Mouse (Mus musculus): ENCODE measurements at regions not wholly inside any gene's neighbourhood (a gene's known extent, or its start where the extent isn't known, plus 50 kb on each side); places are given as distances from the start of the nearest gene placed in this dataset.

DNA sequence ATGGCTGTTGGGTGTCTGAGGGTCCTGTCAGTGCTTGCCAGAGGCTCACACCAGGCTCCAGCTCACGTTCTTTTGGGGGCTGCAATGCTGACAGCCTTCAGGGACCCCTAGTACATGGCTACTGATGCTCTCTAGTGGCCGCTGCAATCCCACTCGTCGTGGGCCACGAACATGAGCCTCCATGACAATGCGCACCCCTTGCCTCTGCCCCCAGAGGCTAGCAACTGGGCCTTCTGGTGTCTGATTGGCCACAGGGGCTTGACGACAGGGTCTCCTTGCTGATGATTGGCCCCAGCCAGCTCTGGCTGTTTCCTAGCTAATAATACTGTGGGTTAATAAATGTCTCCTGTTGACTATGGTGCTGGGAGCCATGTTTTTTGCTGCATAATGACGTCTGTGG lies 61.1 kb downstream of the Rtl1 start:
- Histone ChIP-seq H3K27me3 (no peaks in the 10 kb centered on the region), H3K4me2 (replicated peaks) (no peak overlapping the region), H3K4me1 (peaks cover 9% of the 10 kb centered on the region), H3K9ac (no peak overlapping the region), H3K27ac (replicated peaks) (peak overlapping the region; percentile 61), H3K9me3 (replicated peaks) (peaks cover 30% of the 10 kb centered on the region), H3K4me3 (replicated peaks) (no peak overlapping the region), H3K36me3 (no peaks in the 10 kb centered on the region)
- 74% methylated on average over 8 of the region's 8 CpGs for WGBS
- no peak for ATAC-seq (ENCODE audit: insufficient number of reproducible peaks, low FRiP score, low TSS enrichment, low read depth)

DNA sequence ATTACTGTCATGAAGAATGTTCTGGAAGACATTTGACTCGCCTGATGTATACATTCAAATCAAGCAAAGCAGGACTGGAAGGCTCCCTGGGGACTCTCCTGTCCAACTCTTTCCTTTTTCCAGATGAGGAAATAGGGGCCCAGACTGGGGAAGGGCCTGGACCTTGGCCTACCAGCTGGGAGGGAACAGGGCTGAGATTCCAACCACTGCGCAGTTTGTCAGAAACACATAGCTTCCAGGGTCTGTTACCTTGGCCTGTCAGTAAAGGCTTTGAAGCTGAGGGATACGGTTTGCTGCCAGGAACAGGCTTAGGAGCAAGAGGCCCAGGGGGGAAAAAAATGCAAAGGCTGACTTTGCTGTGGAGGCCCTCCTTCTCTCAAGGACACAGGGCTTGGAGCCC lies 61.5 kb downstream of the Rtl1 start:
- H3K27ac ChIP-seq (replicated peaks) = peak overlapping the region; percentile 61
- H3K27me3 ChIP-seq = no peaks in the 10 kb centered on the region
- peaks cover 30% of the 10 kb centered on the region for H3K9me3 ChIP-seq (replicated peaks)

DNA sequence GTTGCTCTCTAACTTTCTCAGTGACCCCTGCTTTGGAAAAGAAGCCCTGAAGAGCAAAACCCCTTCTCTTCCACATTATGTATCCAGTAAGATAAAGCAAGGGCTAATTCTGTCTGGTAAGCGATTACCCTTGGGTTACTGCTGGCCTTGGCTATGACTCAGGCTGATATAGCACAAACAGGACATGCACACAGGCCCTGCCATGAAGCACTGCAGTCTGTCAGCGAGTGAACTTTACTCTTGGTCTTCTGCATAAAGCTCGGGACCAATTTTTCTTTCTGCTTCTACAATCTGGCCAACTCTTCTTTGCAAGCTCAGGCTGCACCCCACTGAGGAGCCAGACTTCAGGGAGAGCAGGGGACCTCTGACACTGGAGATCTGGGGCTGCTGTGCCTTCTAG lies 63.6 kb downstream of the Rtl1 start:
- no peak for ATAC-seq (ENCODE audit: insufficient number of reproducible peaks, low FRiP score, low TSS enrichment, low read depth)
- Histone ChIP-seq H3K9me3 (replicated peaks) (peaks cover 25% of the 10 kb centered on the region), H3K27me3 (no peaks in the 10 kb centered on the region), H3K4me1 (peaks cover 17% of the 10 kb centered on the region), H3K27ac (replicated peaks) (no peak overlapping the region), H3K4me2 (replicated peaks) (no peak overlapping the region), H3K36me3 (no peaks in the 10 kb centered on the region), H3K4me3 (replicated peaks) (no peak overlapping the region), H3K9ac (no peak overlapping the region)
- 85% methylated on average over 3 of the region's 3 CpGs for WGBS

More for the DNA sequence above, 61.5 kb downstream of the Rtl1 start:
- ATAC-seq (ENCODE audit: insufficient number of reproducible peaks, low FRiP score, low TSS enrichment, low read depth) = no peak
- Histone ChIP-seq H3K4me3 (replicated peaks) (no peak overlapping the region), H3K36me3 (no peaks in the 10 kb centered on the region), H3K9ac (no peak overlapping the region), H3K4me2 (replicated peaks) (no peak overlapping the region), H3K4me1 (peaks cover 9% of the 10 kb centered on the region)
- WGBS = 45% methylated on average over 3 of the region's 3 CpGs

DNA sequence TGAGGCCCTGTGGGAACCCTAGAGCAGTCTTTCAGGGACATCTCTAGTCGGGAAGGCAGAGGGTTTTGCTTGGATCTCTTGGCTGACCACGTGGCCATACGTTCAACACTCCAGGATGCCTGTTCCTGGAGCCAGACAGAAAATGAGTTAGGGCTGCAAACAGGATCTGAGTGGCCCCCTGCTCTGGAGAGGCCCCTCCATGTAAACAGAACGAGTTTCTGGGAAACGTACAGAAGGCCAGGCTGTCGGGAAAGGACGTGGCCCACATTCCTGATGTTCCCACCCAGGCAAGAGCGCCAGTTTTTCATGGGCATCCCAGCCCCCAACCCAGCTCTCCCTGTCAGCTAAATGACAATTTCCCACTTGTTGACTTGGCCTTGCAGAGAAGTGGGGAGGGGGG lies 67.7 kb downstream of the Rtl1 start:
- Histone ChIP-seq H3K27me3 (no peaks in the 10 kb centered on the region), H3K4me3 (replicated peaks) (no peak overlapping the region), H3K27ac (replicated peaks) (peak overlapping the region; percentile 48; the same call in 1 of the 2 replicates), H3K9ac (no peak overlapping the region), H3K36me3 (no peaks in the 10 kb centered on the region), H3K4me1 (peaks cover 17% of the 10 kb centered on the region), H3K4me2 (replicated peaks) (no peak overlapping the region), H3K9me3 (replicated peaks) (peaks cover 25% of the 10 kb centered on the region)
- WGBS = 39% methylated on average over 8 of the region's 8 CpGs
- no peak for ATAC-seq (ENCODE audit: insufficient number of reproducible peaks, low FRiP score, low TSS enrichment, low read depth)

DNA sequence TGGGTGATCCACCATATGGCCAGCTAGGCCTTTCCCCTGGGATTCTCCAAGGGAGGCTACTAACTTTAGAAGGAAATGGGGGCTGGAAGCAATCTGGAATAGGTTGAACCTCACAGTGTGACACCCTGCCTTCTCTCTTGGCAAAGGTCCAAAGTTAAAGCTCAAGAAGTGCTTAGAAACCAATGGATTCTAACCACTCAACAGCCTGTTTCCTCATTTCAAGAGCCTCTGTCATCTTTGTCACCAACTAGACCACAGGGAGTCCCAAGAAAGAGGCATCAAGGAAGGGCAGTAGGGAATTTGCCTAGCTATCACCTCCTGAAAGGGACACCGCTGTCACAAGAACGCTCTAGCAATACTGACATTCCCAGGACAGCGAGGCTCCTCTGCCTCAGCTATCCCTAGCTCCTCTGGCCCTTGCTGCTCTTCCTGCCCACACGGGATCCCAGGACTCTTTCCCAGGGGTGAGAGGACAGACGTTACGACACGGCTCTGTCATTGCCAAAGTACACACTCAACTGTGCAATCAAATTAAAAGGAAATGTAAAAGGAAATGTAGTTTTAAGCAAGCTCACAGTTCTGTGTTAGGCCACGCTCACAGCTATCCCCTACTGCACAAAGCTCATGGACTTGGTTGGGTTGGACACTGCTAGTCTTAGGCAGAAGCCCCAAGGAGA lies 68.6 kb downstream of the Rtl1 start:
- Histone ChIP-seq H3K9ac (no peak overlapping the region), H3K36me3 (no peaks in the 10 kb centered on the region), H3K27me3 (no peaks in the 10 kb centered on the region), H3K4me3 (replicated peaks) (no peak overlapping the region), H3K4me1 (peaks cover 17% of the 10 kb centered on the region), H3K27ac (replicated peaks) (no peak overlapping the region), H3K9me3 (replicated peaks) (peaks cover 23% of the 10 kb centered on the region; the same call in 1 of the 2 replicates), H3K4me2 (replicated peaks) (no peak overlapping the region)
- 80% methylated on average over 8 of the region's 8 CpGs for WGBS
- no peak for ATAC-seq (ENCODE audit: insufficient number of reproducible peaks, low FRiP score, low TSS enrichment, low read depth)

DNA sequence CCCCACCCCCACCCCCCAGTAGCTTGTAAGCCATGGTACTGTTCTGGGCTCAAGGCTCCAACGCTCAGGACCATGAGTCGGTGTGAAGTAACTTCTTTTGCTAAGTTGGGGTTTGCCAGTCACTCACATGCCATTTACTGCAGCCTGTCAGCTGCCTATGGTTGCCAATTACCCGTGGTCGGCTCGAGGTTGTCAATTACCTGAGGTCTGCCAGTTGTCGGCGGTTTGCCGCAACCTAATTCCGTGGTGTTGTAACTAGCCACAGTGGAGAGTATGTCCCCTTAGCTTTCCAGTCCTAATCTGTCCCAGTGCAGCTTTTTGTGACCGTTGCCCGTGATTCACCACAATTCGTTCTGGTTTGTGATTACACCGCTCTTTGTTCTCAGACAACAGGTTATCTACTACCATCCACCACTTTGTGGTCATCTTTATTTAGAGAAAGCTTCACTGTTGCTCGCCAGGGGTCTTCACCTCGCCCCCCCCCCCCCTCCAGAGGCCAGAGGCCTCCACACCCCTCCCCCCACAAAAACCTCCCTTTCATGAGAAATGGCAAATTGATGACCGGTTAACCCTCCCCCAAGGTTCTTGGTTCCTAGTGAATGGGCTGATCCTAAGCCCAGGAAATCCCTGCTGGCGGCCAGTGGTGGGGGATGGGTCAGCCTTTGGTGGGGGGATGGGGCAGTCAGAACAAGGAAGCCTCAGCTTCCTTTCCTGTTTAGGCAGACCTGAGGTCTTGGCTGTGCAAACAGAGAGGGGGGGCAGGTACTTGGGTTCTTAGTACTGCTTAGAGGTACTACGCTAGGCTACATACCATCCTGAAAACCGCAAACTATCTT lies 69.7 kb downstream of the Rtl1 start:
- Histone ChIP-seq H3K9ac (no peak overlapping the region), H3K4me1 (peaks cover 15% of the 10 kb centered on the region), H3K9me3 (replicated peaks) (peaks cover 24% of the 10 kb centered on the region; the same call in 1 of the 2 replicates), H3K4me3 (replicated peaks) (no peak overlapping the region), H3K4me2 (replicated peaks) (no peak overlapping the region), H3K36me3 (no peaks in the 10 kb centered on the region), H3K27me3 (no peaks in the 10 kb centered on the region), H3K27ac (replicated peaks) (no peak overlapping the region)
- 57% methylated on average over 19 of the region's 19 CpGs for WGBS
- ATAC-seq (ENCODE audit: insufficient number of reproducible peaks, low FRiP score, low TSS enrichment, low read depth) = no peak

DNA sequence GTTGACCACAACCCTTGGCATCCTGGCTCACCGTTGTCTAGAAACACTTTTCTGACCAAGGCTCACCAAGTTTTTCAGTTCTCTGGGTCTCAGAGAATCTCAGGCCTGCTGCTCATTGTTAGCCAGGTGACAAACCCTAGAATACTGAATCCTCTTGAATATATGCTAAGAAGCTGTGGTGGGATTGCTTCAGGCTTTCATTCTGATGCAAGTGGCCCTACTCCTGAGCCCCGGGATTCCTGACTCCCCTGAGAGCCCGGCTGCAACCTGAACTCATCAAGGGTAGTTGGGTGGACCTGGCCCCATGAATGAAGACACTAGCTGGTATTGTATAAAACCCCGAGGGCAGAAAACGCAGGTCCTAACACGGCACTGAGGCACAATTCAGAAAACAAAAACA lies 70.6 kb downstream of the Rtl1 start:
- no peak for ATAC-seq (ENCODE audit: insufficient number of reproducible peaks, low FRiP score, low TSS enrichment, low read depth)
- Histone ChIP-seq H3K27me3 (no peaks in the 10 kb centered on the region), H3K9me3 (replicated peaks) (peaks cover 24% of the 10 kb centered on the region; the same call in 1 of the 2 replicates)

DNA sequence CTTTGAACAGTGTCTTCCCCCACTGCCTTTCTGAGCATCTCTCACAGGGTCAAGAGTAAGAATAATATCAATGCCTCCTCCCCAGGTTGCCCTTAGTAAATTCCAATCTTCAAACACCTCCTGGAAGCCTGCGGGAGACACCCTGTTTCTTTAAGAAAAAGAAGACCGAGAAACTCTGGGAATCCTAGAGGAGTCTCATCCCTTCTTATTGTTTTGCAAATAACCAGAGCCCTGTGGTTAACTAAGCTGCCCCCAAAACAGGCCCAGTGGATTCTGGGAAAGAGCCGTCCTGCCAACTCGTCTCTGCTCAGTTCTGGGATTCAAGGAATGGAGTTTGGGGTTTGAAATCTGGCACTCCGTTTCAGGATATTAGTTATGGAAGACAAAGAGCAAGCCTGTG lies 71.2 kb downstream of the Rtl1 start:
- 62% methylated on average over 5 of the region's 5 CpGs for WGBS
- H3K4me1 ChIP-seq = peaks cover 8% of the 10 kb centered on the region
- H3K9me3 ChIP-seq (replicated peaks) = peaks cover 24% of the 10 kb centered on the region; the same call in 1 of the 2 replicates
- ATAC-seq (ENCODE audit: insufficient number of reproducible peaks, low FRiP score, low TSS enrichment, low read depth) = no peak
- H3K27ac ChIP-seq (replicated peaks) = no peak overlapping the region
- H3K9ac ChIP-seq = no peak overlapping the region
- no peak overlapping the region for H3K4me2 ChIP-seq (replicated peaks)
- no peaks in the 10 kb centered on the region for H3K36me3 ChIP-seq
- no peaks in the 10 kb centered on the region for H3K27me3 ChIP-seq
- no peak overlapping the region for H3K4me3 ChIP-seq (replicated peaks)

More for the DNA sequence above, 70.6 kb downstream of the Rtl1 start:
- H3K9ac ChIP-seq = no peak overlapping the region
- no peak overlapping the region for H3K4me2 ChIP-seq (replicated peaks)
- H3K27ac ChIP-seq (replicated peaks) = no peak overlapping the region
- peaks cover 8% of the 10 kb centered on the region for H3K4me1 ChIP-seq
- H3K36me3 ChIP-seq = no peaks in the 10 kb centered on the region
- 66% methylated on average over 6 of the region's 6 CpGs for WGBS
- H3K4me3 ChIP-seq (replicated peaks) = no peak overlapping the region

DNA sequence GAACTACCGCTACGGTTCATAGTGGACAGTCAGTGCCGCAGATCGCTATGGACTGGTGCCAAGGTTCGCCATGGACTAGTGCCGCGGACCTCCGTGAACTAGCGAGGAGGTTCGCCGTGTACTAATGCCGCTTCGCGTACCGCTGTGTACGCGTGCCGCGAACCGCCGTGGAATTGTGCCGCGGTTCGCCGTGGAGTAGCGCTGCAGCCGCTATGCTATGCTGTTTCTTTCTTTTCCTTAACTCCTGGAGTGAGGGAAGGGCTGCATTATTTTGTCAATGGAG lies 71.9 kb downstream of the Rtl1 start:
- H3K4me1 ChIP-seq = peaks cover 12% of the 10 kb centered on the region
- H3K9me3 ChIP-seq (replicated peaks) = peaks cover 24% of the 10 kb centered on the region; the same call in 1 of the 2 replicates
- H3K4me2 ChIP-seq (replicated peaks) = peak overlapping the region; percentile 46
- ATAC-seq (ENCODE audit: insufficient number of reproducible peaks, low FRiP score, low TSS enrichment, low read depth) = no peak
- 51% methylated on average over 27 of the region's 27 CpGs for WGBS
- H3K27me3 ChIP-seq = no peaks in the 10 kb centered on the region
- H3K36me3 ChIP-seq = no peaks in the 10 kb centered on the region
- peak overlapping the region; percentile 28 for H3K4me3 ChIP-seq (replicated peaks)
- H3K9ac ChIP-seq = no peak overlapping the region
- H3K27ac ChIP-seq (replicated peaks) = peak overlapping the region; percentile 39; the same call in 1 of the 2 replicates

DNA sequence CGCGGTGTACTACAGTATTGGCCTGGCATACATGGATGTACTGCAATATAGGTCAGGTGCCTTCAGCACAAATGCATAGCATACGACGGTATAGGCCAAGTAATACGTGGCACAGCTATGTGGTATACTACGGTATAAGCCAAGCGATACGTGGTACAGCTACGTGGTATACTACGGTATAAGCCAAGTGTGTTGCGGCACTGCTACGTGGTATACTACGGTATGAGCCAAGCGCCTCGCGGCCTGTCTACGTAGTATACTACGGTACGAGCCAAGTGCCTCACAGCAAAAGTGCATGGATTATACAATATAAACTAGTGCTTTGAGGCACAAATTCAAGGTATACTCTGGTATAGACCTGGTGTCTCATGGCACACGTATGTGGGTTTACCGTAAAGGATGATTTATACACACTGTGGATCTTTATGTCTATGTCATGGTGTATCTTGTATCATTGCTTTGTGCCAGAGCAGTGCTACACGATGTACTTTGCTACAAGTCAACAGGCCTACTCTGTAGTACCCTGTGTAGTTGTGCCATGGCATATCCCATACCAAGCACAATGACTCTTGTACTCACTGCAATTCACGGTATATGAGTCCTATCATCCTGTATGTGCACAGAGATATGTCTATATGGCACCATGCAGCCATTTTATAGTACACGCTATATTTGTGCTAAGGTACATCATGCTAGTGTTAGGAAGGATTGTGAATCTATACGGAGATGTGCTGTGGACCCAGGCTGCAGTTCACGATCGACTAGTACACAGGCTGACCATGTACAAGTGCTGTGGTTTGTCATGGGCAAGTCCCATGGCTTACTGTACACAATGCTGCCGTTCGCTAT lies 72.5 kb downstream of the Rtl1 start:
- H3K4me2 ChIP-seq (replicated peaks) = peak overlapping the region; percentile 46
- H3K27ac ChIP-seq (replicated peaks) = no peak overlapping the region
- H3K9me3 ChIP-seq (replicated peaks) = peaks cover 24% of the 10 kb centered on the region; the same call in 1 of the 2 replicates
- H3K36me3 ChIP-seq = no peaks in the 10 kb centered on the region
- peak overlapping the region; percentile 28 for H3K4me3 ChIP-seq (replicated peaks)
- H3K27me3 ChIP-seq = no peaks in the 10 kb centered on the region
- H3K4me1 ChIP-seq = peaks cover 13% of the 10 kb centered on the region
- ATAC-seq (ENCODE audit: insufficient number of reproducible peaks, low FRiP score, low TSS enrichment, low read depth) = no peak
- 60% methylated on average over 29 of the region's 29 CpGs for whole genome bisulfite sequencing
- no peak overlapping the region for H3K9ac ChIP-seq

DNA sequence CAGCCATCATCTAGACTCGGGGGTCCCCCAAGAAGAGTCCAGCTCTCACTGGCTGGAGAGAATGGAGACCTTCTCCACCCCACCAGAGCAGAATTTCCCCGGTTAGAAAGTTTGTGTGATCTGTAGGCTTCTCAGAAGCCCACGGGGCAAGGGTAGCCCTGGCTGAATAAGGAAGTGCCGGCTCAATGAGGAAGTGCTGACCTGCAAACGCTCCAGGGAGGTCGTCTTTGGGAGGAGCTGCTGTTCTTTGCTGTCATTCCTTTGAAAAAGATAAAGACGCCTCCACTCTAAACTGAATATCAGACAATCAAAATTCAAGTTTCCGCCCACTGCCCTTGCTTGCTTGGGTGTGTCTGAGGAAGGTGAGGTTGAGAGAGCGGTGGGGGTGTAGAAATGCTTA lies 73.0 kb downstream of the Dlk1 start:
- H3K9ac ChIP-seq = no peak overlapping the region
- no peak for ATAC-seq (ENCODE audit: insufficient number of reproducible peaks, low FRiP score, low TSS enrichment, low read depth)
- 56% methylated on average over 9 of the region's 9 CpGs for WGBS
- H3K27ac ChIP-seq (replicated peaks) = no peak overlapping the region
- H3K4me1 ChIP-seq = peaks cover 7% of the 10 kb centered on the region
- H3K4me3 ChIP-seq (replicated peaks) = no peak overlapping the region
- no peak overlapping the region for H3K4me2 ChIP-seq (replicated peaks)
- H3K9me3 ChIP-seq (replicated peaks) = peaks cover 24% of the 10 kb centered on the region; the same call in 1 of the 2 replicates
- H3K36me3 ChIP-seq = no peaks in the 10 kb centered on the region
- no peaks in the 10 kb centered on the region for H3K27me3 ChIP-seq
